Mouse (Mus musculus) mature B cell (primary cell): ENCODE results near the gene Ptges2.

Experiments
- in situ Hi-C: fragments of 300-500 bp; cut with MboI; formaldehyde crosslinking; loops from 2 replicates; pipeline ENCODE4 v1.14.3; 2019

Ptges2 gene

DNA sequence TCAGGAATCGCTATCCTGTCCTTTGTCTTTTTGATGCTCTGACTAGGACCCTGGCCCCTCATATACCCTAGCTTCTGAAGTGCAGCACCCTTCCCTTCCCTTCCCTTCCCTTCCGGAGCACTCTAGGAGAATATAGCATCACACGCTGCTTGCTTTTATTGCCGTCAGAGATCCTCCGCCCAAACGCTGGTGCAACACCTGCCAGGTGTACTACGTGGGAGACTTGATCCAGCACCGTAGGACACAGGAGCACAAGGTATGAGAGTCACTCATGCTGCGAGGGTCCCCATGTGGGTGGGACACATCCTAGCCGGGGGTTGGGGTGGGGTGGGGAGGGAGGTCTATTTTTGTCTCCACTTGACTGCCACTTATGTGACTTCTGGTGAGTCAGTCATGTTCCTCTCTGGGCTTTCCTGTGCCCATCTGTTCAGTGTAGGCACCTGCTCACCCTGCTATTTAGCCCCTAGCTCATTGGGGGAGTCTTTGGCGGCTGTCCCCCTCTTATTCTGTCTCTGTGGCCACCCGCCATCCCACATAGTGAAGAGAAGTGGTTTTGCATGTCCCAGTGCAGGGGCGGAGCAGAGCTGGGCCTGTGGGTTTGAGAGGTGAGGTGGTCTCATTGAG is 20.3 kb upstream of the Ptges2 start:
- in situ Hi-C loops, result no loop called here

GRCm38 (mm10) chr2:32376963-32377362 is 18.7 kb upstream of the Ptges2 start:
- in situ Hi-C loops, result no loop called here

DNA sequence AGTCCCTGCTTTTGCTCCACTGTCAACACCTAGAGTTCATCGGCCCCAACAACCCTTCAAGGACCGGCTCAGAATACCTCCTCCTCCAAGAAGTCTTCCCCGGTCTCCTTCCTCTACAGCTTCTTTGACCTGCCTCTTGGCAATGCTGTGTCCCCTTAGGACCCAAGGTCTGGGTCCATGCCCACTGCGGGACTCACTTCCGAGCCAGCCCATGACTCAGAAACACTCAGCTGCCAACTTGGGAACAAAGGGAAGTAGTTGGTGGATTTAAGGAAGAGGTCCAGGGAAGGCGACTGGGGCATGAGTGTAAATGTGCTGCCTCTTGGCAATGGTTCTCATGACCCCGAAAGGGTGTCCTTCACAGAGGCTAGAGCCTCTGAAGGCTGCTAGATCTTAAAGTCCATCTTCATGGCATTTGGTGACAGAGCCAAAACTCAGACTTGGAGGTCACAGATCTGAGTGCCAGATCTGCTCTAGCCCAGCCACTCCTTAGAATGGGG is 15.6 kb upstream of the Ptges2 start:
- in situ Hi-C loops, result no loop called here

DNA sequence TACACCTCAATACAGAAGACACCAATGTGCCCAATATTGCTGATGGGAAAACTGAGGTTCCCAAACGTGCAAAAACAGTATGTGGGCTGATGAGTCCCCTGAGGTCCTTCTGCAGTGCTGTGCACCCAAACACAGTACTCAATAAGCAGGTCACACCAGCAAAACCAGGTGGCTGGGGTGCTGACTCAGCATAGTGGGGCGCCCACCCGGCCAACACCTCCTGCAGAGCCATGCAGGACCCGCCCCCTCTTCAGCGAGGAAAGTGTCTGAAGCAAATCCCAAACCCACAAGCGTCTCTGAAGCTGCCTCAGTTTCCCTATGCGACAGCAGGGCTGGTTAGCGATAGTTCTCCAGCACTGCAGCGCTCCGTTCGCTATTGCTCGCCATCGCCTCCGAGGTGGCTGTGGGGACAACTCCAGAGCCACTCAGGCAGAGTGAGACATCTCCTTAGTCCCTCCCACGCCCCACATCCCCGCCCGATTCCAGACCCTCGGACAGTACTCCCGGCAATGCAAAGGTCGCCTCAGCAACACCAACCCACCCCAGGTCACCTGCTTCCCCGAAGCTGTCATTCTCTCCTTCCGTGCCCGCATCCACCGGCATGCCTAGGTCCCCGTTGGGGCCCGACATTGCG is 14.4 kb upstream of the Ptges2 start:
- in situ Hi-C loops, result no loop called here

DNA sequence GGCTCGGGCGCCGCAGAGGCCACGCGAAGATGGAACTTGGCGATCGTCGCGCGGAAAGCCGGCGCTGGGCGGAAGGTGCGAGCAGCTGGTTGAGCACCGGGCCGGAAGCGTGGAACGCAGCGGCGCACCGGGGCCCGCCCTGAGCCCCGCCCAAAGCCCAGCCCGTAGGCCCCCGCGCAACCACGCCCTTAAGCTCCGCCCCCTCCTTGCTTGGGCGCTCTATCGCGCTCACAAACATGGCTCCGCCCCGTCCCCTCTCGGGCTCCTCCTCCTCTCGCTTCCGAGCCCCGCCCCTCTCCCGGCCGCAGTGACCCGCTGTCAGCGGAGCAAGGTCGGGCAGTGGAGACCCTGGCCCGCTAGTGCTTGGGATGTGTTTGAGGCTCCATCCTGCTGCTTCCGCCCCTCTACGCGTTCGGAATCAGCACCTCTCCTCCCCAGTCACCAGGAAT is 13.9 kb upstream of the Ptges2 start, which contains the start of gene 1110008P14Rik:
Gene 1110008P14Rik (minus strand): TSS at position 164 of the 449 bp plus-strand sequence.
- in situ Hi-C loops, result no loop called here

GRCm38 (mm10) chr2:32382689-32383088 is 13.0 kb upstream of the Ptges2 start:
- in situ Hi-C loops, result no loop called here

DNA sequence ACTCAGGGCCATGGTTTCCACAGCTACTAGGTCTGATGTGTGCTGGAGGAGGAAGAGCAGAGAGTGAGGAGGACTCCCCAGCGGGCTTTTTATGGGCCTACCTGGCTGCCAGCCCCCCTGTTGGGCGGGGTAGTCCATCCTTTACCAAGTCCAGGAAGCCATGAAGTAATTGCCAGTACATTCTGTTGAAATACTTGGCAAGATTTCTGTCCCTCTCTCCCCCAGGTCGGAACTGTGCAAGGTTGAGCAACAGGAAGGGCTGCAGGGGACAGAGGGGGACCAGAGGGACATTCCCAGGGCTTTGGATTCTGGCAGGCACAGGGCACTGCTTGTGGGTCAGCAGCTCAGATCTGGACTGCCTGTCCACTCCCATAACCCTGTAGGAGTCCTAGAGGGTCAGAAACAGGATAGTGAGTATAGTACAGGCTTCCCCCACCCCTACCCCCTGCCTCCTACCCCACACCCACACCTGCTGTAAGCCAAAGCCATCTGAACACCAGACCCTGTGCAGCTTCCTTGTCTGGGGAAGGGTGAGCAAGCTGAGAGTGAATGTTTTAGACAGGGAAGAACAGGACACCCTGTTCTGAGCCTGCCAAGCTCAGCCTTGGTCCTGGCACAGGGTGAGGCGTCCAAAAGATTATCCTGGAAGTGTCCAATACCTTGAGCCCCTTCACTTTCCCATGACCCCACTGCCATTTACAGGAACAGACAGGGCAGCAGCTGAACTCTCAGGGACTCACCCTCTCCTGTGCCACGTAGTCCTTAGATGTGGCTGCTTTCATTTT is 7.8 kb upstream of the Ptges2 start, which contains the start of gene Lcn2:
Gene Lcn2 (minus strand): TSS at position 547 of the 785 bp plus-strand sequence.
- in situ Hi-C loops, result no loop called here

DNA sequence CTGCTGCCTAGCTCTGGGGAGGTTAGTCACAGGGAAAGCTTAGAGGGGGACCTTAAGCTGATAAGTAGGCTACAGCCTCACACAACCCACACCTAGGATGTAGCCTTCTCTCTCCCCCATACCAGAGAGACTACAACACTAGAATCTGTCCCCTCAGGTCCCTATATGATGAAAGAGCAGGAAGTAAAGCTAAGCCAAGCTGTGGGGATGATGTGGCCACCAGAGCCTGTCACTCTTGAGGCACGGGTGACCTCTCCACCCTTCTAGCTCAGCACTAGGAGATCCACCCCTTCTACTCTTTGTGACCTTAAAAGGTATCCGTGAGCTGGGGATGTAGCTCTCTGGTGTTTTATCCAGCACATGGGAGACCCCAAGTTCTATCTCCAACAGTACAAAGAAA is 6.5 kb upstream of the Ptges2 start:
- in situ Hi-C loops, result no loop called here

DNA sequence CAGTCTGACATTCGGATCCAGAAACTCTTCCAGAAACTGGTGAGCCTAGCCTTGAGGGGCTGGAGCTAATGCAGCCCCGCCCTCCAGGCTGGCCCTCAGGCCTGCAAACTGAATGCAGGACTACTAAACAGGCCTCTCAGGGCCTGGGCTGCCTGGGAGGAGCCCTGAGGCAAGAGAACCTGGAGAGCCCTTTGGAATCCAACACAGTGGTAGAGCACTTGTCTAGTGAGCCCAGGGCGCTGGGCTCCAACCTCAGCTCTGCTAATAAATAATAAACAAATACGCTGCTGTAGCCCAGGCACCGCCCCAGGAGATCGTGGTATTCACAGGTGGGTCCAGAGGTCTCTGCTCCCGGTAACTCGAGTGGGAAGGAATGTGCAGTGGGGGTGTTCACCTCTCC is 4.8 kb upstream of the Ptges2 start:
- in situ Hi-C loops, result no loop called here

- in situ Hi-C loops, result no loop called here
Observed at GRCm38 (mm10) chr2:32392063-32392462, 3.6 kb upstream of the Ptges2 start.

- in situ Hi-C loops, result no loop called here
Observed at GRCm38 (mm10) chr2:32394973-32395372, 723 bp upstream of the Ptges2 start.

DNA sequence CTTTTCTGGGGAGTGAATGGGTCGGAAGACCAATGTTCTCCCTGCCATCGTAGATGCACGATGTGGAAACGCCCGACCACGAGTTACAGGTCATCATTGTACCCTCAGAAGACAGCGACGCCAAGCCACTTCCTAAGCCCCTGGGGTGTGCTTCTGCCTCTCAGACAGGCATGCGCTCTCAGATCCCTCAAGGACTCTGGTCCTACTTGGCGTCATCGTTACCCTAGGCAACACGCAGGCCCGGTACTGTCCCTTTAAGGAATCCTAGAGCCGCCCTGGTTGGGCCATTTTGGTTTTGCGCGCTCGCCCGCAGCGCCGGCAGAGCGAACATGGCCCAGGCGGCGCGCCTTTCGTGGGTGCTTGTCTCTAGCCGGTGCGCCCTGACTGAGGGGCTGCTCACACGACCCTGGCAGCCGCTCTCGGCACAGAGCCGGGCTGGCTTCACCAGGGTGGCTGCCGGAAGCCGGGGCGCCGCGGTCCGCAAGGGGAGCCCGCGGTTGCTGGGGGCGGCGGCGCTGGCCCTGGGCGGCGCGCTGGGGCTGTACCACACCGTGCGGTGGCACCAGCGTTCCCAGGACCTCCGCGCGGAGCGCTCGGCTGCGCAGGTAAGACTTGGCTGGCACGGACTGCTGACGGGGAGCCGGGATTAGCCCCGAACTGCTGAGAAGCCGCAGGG is 388 bp downstream of the Ptges2 start:
- in situ Hi-C loops, result no loop called here

DNA sequence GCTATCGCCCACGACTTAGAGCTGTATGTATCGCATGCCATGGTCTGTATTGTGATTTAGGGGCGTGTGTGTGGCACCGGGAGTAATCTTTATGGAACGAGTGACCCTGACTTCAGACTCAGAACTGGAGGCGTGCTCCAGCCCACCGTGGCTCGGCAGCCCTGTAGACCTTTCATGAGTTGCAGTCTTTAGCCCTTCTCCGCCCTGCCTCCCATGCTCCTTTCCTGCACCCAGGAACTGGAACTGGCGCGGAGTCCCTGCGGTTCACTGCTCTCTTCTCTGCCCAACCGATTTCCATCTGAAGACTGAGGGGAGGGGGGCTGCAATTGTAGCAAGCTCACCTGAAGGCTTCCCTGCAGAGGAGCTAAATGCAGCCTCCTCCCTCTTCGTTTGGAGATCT is 999 bp downstream of the Ptges2 start:
- in situ Hi-C loops, result no loop called here

- in situ Hi-C loops, result no loop called here
Observed at GRCm38 (mm10) chr2:32404663-32405062, 9.0 kb downstream of the Ptges2 start.

- in situ Hi-C loops, result no loop called here
Observed at GRCm38 (mm10) chr2:32407144-32407824, 11.6 kb downstream of the Ptges2 start.

GRCm38 (mm10) chr2:32408429-32409424 is 13.0 kb downstream of the Ptges2 start:
- in situ Hi-C loops, result no loop called here

GRCm38 (mm10) chr2:32411407-32411806 is 15.7 kb downstream of the Ptges2 start:
- in situ Hi-C loops, result no loop called here

GRCm38 (mm10) chr2:32412742-32413531 is 17.2 kb downstream of the Ptges2 start:
- in situ Hi-C loops, result no loop called here

DNA sequence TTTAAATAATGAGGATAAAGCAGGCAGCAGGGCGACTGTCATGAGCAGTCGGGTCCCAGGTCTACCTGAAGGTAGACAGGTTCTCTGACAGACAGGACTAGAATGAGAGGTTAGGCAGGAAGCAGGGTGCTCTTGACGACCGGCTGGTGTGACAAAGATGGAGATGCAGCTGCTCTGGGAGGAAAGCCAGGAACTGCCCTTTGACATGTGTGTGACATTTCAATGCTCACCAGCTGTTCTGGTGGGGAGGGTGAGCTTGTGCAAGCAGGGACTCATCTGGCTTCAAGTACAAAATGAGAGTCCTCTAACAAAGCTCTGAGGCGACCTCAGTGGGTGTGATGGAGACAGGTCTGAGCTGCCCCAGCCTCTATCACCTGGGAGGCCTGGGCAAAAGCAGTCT is 18.2 kb downstream of the Ptges2 start:
- in situ Hi-C loops, result no loop called here
